Mouse (Mus musculus) telencephalon, adult 2 months (tissue): ENCODE data around the gene Mroh3.
A peak's percentile ranks its signal among the peaks of the same experiment; 100 is the strongest.

Experiments
- DNase-seq: peaks from one replicate; pipeline ENCODE4 v3.0.0-alpha.2; 2011; ENCODE audit warnings: low read depth, low spot score

Gene Mroh3

GRCm38 (mm10) chr1:136228328-136229039, 15.9 kb upstream of the Mroh3 start:
- DNase-seq = no peak

GRCm38 (mm10) chr1:136227870-136228269, 15.2 kb upstream of the Mroh3 start:
- DNase-seq = no peak

- DNase-seq = no peak
Observed at GRCm38 (mm10) chr1:136226626-136227025, 14.0 kb upstream of the Mroh3 start.

DNA sequence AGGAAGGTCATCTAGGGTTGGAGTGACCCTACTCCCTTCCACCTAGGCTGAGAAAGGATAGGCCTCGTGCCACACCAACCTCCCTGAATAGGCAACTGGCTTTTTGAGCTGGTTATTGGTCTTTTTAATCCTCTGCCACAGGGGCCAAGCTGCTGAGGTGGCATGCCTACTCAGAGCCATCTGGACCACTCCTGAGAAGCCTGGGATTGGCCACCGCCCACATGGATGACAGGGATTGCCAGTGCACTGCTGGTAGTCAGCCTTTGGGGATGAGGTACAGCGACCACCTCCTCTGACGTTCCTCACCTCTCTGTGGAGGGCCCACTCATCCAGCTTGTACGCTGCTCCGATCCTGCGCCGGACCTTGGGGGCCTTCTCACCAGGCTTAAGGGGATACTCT, 13.2 kb upstream of the Mroh3 start:
- DNase-seq = no peak

- no peak for DNase-seq
Observed at GRCm38 (mm10) chr1:136223758-136224342, 11.2 kb upstream of the Mroh3 start.

- no peak for DNase-seq
Observed at GRCm38 (mm10) chr1:136222386-136222785, 9.8 kb upstream of the Mroh3 start.

DNA sequence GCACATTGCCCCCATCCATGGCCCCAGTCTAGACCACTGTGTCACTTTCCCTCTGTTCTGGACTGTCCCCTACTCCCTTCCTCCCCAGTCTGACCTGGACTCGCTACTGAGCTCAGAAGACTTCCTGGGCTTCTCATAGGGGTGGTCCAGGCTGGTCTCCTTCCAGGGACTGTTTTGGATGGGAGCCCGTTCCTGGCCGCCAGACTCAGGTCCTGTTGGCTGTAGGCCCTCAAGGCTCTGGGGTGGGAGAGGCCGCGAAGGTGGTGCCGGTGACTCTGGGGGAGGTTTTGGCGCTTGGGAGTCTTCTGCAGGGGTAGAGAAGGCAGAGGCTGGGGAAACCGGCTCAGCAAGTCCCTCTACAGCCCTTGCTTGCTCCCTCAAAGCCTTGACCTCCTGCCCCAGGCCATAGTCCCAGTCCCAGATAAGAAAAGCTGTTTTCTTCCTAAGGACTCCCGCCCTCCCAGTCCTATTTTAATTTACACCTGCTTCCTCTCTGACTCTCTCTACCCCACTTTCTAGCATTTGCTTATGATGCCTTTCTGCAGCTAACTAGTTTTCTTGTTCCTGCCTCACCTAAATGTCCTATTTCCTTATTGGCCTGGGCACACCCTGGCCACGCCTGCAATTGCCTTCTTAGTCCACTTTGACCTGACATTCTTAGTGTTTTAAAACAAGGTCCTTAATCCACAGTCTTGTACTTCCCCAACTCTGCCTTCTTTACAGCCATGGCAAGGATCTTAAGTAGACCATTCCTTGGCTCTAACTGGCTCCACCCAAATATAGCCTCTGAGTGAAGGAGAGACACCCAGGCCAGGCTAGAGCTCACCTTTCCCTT, 7.6 kb upstream of the Mroh3 start:
- no peak for DNase-seq

DNA sequence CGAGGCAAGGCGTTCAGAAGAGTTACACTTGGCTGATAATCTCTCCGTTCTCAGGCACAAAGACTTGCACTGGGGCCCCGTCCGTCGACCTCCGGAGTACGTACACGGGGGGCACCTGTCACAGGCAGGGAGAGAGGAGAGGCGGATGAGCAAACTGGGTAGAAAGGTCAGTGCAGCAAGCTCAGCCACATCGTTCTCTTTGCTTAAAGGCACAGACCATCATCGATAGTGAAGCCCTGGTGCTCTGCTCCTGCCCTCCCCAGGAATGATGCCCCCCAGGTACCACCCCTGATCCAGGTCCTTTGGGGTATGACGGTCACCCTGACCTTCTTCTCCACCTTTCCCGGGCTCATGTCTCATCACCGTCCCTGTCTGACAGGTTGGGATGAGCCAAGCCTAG, 1.7 kb upstream of the Mroh3 start:
- DNase-seq = no peak

DNA sequence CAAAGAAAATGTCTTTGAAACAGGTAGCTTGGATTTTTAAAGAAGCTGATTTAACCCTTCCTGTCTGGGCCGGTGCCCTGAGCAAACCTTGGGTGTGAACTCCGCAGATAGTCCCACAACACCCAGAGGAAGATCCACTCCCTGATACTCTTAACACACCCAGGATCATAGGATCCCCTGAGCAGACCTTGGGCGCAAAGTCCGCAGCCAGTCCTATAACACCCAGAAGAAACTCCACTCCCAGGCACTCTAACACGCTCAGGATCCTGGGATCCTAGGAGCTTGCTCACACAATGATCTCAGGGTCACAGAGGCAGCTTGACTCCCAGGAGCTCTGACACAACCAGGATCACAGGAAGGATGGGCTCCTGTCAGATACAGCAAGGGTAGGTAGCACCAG, 22.6 kb downstream of the Mroh3 start:
- no peak for DNase-seq

DNA sequence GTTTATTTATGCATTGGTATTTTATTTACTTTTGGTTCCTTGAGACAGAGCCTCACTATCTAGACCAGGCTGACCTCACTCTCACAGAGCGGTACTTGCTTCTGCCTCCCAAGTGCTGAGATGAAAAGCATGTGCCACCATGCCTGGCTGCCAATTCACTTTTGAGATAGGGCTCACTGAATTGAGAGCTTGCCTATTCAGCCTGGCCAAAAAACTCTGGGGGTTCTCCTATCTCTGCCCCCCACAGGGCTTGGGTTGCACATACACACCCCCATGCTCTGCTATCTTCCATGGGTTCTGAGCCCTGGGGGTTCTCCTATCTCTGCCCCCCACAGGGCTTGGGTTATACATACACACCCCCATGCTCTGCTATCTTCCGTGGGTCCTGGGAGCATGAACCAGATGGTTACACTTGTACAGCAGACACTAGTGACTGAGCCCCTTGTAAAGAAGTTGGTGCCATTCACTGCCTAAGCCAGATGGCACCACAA, 33.1 kb downstream of the Mroh3 start:
- no peak for DNase-seq

GRCm38 (mm10) chr1:136178741-136179140, 33.9 kb downstream of the Mroh3 start:
- no peak for DNase-seq

DNA sequence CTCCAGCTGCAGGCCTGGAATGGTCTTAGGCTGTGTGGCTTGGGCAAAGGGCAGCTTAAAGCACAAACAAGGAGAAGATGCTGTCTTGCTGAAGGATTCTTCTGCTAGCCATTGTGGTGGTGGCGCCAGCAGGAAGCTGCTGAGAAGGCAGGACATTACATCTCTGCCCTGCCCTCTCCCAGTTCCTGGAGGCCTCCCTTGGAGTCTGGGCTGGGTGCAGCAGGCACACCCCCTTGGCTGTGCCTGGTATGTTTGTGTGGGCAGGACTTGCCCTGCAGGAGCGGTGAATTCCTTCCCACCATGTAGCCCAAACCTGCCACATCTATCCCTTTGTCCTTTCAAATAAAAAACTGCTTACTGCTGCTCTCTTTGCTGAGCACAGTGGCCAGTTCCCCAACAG, 35.5 kb downstream of the Mroh3 start:
- no peak for DNase-seq

DNA sequence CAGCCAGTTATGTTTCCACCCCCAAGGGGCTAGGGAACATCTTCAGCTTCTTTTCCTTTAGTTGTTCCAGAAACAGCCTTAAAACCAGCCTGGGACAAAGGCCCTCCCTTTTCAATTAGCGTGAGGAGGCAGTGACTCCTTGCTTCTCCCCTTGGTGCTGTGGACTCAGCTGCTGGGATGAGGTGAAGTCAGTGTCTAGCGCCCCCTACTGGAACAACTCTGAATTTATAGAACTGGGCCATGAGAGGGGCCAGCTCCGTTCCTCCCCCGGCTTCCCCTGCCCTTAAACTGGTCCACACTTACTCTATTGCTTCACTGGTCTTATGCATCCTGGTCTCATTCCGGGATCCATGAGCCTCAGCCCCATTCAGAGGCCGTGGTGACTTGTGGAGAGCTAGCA, 37.4 kb downstream of the Mroh3 start:
- no peak for DNase-seq

DNA sequence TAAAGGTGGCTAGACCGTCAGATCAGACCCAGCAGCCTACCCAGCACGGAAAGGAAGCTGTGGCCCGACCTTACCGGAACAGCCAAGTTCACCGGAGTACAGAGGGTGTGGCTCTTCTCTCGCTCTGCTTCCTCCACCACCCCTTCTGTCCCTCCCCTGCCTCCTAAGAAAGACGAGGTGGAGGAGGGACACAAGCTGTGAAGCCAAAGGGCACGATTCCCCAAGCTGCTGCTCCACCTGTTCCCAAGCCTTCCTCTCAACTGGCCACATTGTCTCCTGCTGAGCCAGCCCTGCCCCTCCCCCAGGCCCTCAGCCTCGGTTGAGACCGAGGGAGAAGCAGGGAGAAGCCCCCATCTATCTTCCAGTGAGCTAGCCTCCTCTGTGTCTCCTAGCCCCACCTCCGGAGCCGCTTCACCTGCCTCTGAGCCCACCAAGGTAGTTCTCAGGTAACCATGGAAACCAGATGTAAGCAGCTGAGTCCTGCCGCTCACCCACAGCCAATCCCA, 38.5 kb downstream of the Mroh3 start:
- DNase-seq = no peak

DNA sequence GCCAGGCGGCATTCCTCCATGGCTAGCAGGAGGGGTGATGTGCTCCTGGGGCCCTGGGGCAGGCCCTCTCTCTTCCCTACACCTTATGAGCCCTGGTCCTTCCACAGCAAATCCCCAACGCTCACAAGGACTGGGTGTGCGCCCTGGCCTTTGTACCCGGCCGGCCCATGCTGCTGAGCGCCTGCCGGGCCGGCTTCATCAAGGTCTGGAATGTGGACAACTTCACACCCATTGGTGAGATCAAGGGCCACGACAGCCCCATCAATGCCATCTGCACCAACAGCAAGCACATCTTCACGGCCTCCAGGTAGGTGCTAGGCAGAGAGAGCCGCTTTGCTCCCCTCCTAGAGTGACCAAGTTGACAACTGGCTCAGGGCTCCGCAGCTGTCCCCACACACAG, 39.9 kb downstream of the Mroh3 start:
- DNase-seq = no peak

GRCm38 (mm10) chr1:136170109-136170508, 42.5 kb downstream of the Mroh3 start:
- DNase-seq = peak; percentile 74

DNA sequence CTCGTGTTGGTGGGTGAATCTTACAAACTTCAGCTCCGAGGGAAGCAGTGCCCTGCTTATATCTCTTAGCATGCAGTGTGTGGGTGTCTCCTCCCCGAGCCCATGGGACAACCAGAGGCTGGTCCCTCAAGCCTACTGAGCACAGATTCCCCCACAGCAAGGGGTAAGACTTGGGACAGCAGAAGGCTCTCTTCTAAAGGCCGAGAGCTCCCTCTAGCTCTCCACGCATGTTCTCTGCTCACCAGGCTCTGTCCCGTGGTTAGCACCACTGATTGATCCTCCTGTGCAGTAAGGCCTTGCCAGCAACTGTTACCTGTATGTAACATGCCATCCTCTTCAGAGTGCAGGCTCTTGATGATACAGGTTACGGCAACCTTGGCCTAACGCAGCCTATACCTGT, 45.0 kb downstream of the Mroh3 start:
- DNase-seq = no peak

DNA sequence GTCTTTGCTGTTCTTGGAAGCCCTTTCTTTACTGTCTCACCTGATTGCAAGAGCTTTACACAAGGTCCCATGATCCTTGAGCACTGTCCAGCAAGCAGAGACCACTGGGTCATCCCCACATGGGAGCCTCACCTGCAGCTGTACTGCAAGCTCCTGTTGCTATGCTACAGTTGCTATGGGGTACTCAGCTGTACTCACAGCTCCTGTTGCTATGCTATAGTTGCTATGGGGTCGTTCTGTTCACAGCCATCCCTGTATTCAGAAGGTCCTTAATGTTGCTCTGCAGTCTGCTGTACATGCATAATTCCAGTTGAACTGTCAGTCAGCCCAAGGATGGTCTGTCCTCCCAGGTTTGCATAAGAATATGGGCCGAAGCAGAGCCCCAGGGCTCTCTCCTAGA, 47.2 kb downstream of the Mroh3 start:
- no peak for DNase-seq

GRCm38 (mm10) chr1:136161333-136161921, 51.2 kb downstream of the Mroh3 start:
- DNase-seq = no peak

- DNase-seq = no peak
Observed at GRCm38 (mm10) chr1:136160930-136161329, 51.7 kb downstream of the Mroh3 start.

DNA sequence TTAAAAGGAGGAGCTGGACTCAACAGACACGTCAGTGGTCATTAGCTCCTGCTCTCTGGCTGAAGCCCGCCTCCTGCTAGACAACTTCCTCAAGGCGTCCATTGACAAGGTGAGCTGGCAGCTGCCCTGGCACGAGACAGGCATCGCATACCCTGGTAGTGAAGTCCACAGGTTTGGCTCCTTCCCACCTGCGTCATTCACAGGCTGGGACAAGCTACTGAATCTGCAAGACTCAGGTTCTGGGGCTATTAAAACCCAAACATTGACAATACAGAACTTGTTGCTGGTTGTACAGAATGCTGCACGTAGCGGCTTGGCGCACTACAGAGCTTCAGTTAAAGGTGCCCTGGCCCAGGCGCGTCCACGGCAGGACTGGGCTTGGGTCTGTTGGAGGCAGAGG, 52.3 kb downstream of the Mroh3 start:
- no peak for DNase-seq

GRCm38 (mm10) chr1:136159830-136160229, 52.8 kb downstream of the Mroh3 start:
- no peak for DNase-seq
